Mouse (Mus musculus): ENCODE results near the gene Dlg4.

Gene Dlg4

GRCm38 (mm10) chr11:70019495-70020021 is 2.8 kb downstream of the Dlg4 start:
- DNase-seq (ENCODE audit: low spot score in 2 of 2): no peak

DNA sequence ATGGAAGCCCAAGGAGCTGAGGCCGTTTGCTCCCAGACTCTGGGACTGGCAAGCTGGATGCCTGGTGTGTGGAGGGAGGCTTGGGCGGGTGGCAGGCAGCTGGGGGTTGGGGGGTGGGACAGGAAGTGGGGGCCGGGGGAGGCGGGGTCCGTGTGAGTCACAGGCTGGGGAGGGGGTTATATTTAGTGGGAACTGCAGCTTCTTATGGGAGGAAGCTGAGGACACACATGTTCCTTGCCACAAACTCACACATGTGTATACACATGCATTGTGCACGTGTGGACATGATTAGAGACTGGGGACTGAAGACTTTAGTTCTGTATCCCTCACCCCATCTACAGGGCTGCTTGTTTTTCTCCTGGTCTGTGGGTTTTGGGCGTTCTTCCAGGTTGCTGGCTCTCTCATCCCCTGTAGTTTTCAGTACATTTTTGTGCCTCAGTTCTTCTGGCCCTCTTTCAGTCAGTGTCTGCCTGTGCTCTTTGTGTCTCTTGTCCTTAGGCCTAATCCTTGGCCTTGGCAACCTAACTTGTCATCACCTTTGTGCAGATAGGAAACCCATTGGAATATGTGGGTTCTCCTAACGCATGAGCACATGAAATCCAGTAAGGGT is 3.4 kb downstream of the Dlg4 start:
- DNase-seq (ENCODE audit: low spot score in 2 of 2): peak; percentile 60 to 69

- peak; percentile 73 for DNase-seq (ENCODE audit: low spot score in 2 of 2)
Observed at GRCm38 (mm10) chr11:70020731-70021263, 4.1 kb downstream of the Dlg4 start.

- DNase-seq (ENCODE audit: low spot score in 2 of 2): peak; percentile 92
Observed at GRCm38 (mm10) chr11:70021264-70022132, 4.8 kb downstream of the Dlg4 start.

GRCm38 (mm10) chr11:70023481-70024150 is 6.9 kb downstream of the Dlg4 start:
- DNase-seq (ENCODE audit: low spot score in 2 of 2): no peak

GRCm38 (mm10) chr11:70024151-70024514 is 7.4 kb downstream of the Dlg4 start:
- DNase-seq (ENCODE audit: low spot score in 2 of 2): no peak

GRCm38 (mm10) chr11:70026689-70027088 is 9.9 kb downstream of the Dlg4 start:
- DNase-seq (ENCODE audit: low spot score in 2 of 2): no peak

DNA sequence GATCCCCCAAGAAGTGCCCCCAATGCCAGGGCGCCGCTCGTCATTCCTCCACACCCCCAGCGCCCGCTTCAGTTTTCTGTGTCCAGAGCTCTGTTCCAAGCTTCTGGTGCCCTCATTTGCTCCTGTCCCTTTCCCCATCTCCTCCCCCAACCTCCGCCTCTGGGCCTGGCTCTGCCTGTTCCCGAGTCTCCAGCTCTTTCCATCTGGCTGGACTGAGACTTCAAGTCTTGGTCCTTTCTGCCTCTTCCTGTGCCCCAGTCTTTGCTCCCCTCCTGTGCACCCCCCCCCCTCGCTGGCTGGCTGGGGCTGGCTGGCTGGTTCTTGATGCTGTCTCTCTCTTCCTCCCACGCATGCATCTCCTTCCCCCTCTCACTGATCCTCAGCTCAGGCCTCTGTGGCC is 10.7 kb downstream of the Dlg4 start:
- DNase-seq (ENCODE audit: low spot score in 2 of 2): peak; percentile 22 to 38

DNA sequence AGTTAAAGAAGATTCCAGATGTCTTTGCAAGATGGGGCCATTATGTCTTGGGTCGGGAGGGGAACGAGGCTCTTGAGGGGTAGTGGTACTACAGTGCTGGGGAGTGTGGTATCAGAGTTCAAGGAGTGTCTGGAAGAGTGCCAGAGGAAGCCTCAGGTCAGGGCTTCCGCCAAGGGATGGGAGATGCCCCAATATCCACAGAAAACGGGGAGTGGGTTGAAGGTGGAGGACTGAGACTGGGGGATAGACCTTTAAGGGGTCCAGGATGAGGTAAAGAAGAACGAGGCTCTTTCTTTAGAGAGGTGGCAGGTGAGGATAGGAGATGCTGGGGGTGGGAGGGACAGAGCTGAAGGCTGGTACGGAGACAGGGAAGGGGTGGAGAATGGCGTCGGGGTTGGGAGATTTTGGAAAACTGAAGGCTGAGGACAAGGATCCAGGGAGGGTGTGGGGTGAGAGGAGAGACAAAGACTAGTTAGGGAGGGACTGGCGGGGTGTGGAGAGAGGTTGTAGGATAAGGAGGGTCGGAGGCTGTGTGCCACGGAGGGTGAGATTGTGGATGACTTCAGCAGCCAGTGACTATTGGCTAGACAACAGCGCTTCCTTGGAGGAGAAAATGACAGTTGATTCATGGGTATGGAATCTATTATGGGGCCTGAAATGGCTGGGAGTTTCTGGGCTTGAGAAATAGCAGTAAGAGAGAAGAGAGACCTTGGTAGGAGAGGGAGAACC is 11.8 kb downstream of the Dlg4 start:
- no peak for DNase-seq (ENCODE audit: low spot score in 2 of 2)

GRCm38 (mm10) chr11:70029130-70029801 is 12.5 kb downstream of the Dlg4 start:
- DNase-seq (ENCODE audit: low spot score in 2 of 2): peak; percentile 52 to 59

GRCm38 (mm10) chr11:70029829-70030550 is 13.2 kb downstream of the Dlg4 start:
- no peak for DNase-seq (ENCODE audit: low spot score in 2 of 2)

DNA sequence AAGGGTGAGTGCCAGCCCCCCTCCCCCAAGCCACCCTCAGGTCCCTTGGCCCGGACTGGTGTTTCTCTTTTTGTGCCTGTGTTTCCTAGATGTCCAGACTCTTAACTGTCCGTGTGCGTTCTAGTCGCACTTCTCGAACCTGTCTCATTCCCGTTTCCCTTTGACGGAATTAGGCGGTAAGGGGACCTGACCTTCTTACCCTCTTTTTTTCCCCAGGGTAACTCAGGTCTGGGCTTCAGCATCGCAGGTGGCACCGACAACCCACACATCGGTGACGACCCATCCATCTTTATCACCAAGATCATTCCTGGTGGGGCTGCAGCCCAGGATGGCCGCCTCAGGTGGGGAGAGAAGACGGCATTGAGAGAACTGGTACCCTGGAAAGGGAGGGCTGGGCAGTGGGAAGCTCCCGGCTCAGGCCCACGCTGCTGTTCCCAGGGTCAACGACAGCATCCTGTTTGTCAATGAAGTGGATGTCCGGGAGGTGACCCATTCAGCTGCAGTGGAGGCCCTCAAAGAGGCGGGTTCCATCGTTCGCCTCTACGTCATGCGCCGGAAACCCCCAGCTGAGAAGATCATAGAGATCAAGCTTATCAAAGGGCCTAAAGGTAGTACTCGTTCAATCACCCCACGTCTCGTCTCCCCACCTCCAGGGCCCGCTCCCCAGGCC is 14.0 kb downstream of the Dlg4 start:
- no peak for DNase-seq (ENCODE audit: low spot score in 2 of 2)

- DNase-seq (ENCODE audit: low spot score in 2 of 2): no peak
Observed at GRCm38 (mm10) chr11:70031321-70031670, 14.6 kb downstream of the Dlg4 start.

GRCm38 (mm10) chr11:70038174-70038573 is 21.4 kb downstream of the Dlg4 start:
- no peak for DNase-seq (ENCODE audit: low spot score in 2 of 2)

GRCm38 (mm10) chr11:70039631-70040030 is 22.9 kb downstream of the Dlg4 start:
- no peak for DNase-seq (ENCODE audit: low spot score in 2 of 2)

GRCm38 (mm10) chr11:70040184-70040583 is 23.4 kb downstream of the Dlg4 start:
- no peak for DNase-seq (ENCODE audit: low spot score in 2 of 2)

- DNase-seq (ENCODE audit: low spot score in 2 of 2): no peak
Observed at GRCm38 (mm10) chr11:70042309-70043085, 25.8 kb downstream of the Dlg4 start.

GRCm38 (mm10) chr11:70043665-70044064 is 26.9 kb downstream of the Dlg4 start:
- no peak for DNase-seq (ENCODE audit: low spot score in 2 of 2)

DNA sequence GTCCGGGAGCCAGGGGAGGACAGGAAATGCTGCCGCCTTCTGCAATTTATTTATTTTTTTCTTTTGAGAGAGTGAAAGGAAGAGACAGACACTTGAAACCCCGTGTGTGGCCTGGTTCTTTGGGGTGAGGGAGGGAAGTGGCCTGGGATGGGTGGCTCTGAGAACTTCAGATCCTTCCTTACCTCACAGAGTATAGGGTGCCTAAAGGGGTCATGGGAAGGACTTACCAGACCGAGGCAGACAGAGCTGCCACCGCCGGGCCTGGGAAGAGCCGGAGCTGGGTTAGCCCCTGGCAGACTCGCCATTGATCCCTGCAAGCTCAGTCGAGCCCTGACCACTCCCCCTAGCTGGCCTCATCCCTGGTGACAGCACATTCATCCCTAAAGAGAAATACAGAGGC is 28.7 kb downstream of the Dlg4 start:
- no peak for DNase-seq (ENCODE audit: low spot score in 2 of 2)

Data from thymus, postnatal 10 days (tissue).